Mouse (Mus musculus): ENCODE data around the gene Sult1a1. TPM values are rescaled to one million over a fixed set of nuclear protein-coding genes. Genes with fewer than 3 reads are reported as not detected.
"Not testable (repeated sequence)": the region's sequence is repeated elsewhere in the genome, so short reads cannot be mapped to it uniquely, and the experiment has no call there.

Sult1a1 gene
- polyA plus RNA-seq, 2 experiments, result 4.5 to 15.2 TPM

GRCm38 (mm10) chr7:126690737-126691136 lies 14.5 kb upstream of the Sult1a1 start:
- no peaks in the 10 kb centered on the region for H3K36me3 ChIP-seq (replicated peaks; ENCODE audit: control insufficient read depth, insufficient read depth, low read depth)
- H3K9me3 ChIP-seq (ENCODE audit: control insufficient read depth, low read length), result no peaks in the 10 kb centered on the region
- H3K4me1 ChIP-seq (replicated peaks; ENCODE audit: control insufficient read depth in 2 of 2, insufficient read depth in 2 of 2, low read length in 1 of 2), result peaks cover 4 to 5% of the 10 kb centered on the region in 2 experiments; a peak in 3 of 4 replicates
- H3K4me3 ChIP-seq (ENCODE audit: insufficient read depth in 1 of 2, low read depth in 2 of 2, low read length in 2 of 2), result no peak overlapping the region
- no peak overlapping the region for H3K4me2 ChIP-seq (ENCODE audit: low read depth)
- 67% methylated on average over 3 of the region's 3 CpGs for WGBS (ENCODE audit: insufficient replicate concordance)
- H3K27me3 ChIP-seq (ENCODE audit: control insufficient read depth, insufficient read depth, low read length), result no peaks in the 10 kb centered on the region
- H3K9ac ChIP-seq (replicated peaks), result no peak overlapping the region
- TF ChIP-seq EP300 (IDR thresholded peaks at IDR 0.05; ENCODE audit: low read depth) (no peak), CTCF (IDR thresholded peaks at IDR 0.05; ENCODE audit: low read depth) (no peak)
- ATAC-seq (ENCODE audit: insufficient read depth) (no peak), DNase-seq (ENCODE audit: low read depth in 3 of 3, low spot score in 3 of 3) (no peak)
- no peak overlapping the region for H3K27ac ChIP-seq

DNA sequence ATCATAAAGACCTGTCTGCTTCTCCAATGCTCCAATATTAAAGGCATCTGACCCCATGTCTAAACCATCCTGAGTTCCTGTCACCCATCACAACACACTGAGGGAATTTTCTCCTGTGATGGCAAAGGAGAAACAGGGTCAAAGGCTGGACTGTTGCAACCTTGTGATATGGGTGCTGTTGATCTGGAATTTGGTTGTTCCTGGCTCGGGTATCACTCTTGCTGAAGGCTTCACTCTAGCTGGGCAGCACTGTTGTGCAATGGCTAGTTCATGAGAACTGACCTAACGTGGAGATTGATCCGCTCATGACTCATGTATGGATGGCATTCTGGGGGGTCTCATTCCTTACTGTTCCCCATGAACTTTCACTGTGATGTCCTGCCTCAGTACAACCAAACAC lies 12.8 kb upstream of the Sult1a1 start:
- DNase-seq (ENCODE audit: low read depth in 3 of 3, low spot score in 3 of 3), result no peak
- H3K9ac ChIP-seq (replicated peaks), result no peak overlapping the region

DNA sequence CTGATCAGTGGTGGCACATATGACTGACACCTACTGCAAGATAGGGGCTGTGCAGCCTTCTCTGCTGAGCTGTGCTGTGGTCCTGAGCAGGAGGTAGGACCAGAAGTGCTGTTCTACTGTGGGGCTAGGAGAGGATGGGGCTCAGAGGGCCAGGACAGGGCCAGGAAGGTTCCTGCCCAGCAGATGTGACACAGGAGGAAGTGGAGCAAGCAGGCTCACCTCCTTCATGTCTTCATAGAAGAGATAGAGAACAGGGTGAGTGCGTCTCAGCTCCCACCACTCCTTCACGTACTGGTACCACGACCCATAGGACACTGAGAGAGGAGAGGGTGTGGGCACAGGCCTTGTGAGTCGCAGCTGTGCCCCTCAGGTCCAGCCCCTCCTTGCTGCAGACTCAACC lies 11.9 kb upstream of the Sult1a1 start:
- DNase-seq (ENCODE audit: low read depth in 3 of 3, low spot score in 3 of 3); H3K36me3 ChIP-seq (replicated peaks; ENCODE audit: control insufficient read depth, insufficient read depth, low read depth); H3K4me1 ChIP-seq (replicated peaks; ENCODE audit: control insufficient read depth in 2 of 2, insufficient read depth in 2 of 2, low read length in 1 of 2); H3K27ac ChIP-seq; H3K4me2 ChIP-seq (ENCODE audit: low read depth); H3K27me3 ChIP-seq (ENCODE audit: control insufficient read depth, insufficient read depth, low read length); H3K4me3 ChIP-seq (ENCODE audit: insufficient read depth in 1 of 2, low read depth in 2 of 2, low read length in 2 of 2); H3K9ac ChIP-seq (replicated peaks); H3K9me3 ChIP-seq (ENCODE audit: control insufficient read depth, low read length); ATAC-seq (ENCODE audit: insufficient read depth): not testable (repeated sequence)
- WGBS (ENCODE audit: insufficient replicate concordance), result 58% methylated on average over 4 of the region's 4 CpGs

More for the DNA sequence above, 12.8 kb upstream of the Sult1a1 start:
- H3K27ac ChIP-seq, result no peak overlapping the region
- no peaks in the 10 kb centered on the region; a peak in 1 of 4 replicates for H3K4me1 ChIP-seq (replicated peaks; ENCODE audit: control insufficient read depth in 2 of 2, insufficient read depth in 2 of 2, low read length in 1 of 2)
- WGBS (ENCODE audit: insufficient replicate concordance), result 62% methylated on average over 3 of the region's 3 CpGs
- ATAC-seq (ENCODE audit: insufficient read depth), result no peak
- no peaks in the 10 kb centered on the region for H3K9me3 ChIP-seq (ENCODE audit: control insufficient read depth, low read length)
- H3K4me3 ChIP-seq (ENCODE audit: insufficient read depth in 1 of 2, low read depth in 2 of 2, low read length in 2 of 2), result no peak overlapping the region
- H3K4me2 ChIP-seq (ENCODE audit: low read depth), result no peak overlapping the region
- H3K36me3 ChIP-seq (replicated peaks; ENCODE audit: control insufficient read depth, insufficient read depth, low read depth), result no peaks in the 10 kb centered on the region
- H3K27me3 ChIP-seq (ENCODE audit: control insufficient read depth, insufficient read depth, low read length), result no peaks in the 10 kb centered on the region
- TF ChIP-seq CTCF (IDR thresholded peaks at IDR 0.05; ENCODE audit: low read depth), result no peak
- no peak for TF ChIP-seq EP300 (IDR thresholded peaks at IDR 0.05; ENCODE audit: low read depth)

- Histone ChIP-seq H3K4me2 (ENCODE audit: low read depth) (no peak overlapping the region), H3K9ac (replicated peaks) (no peak overlapping the region), H3K27ac (no peak overlapping the region), H3K4me3 (ENCODE audit: insufficient read depth in 1 of 2, low read depth in 2 of 2, low read length in 2 of 2) (no peak overlapping the region), H3K4me1 (replicated peaks; ENCODE audit: control insufficient read depth in 2 of 2, insufficient read depth in 2 of 2, low read length in 1 of 2) (peaks cover 0 to 2% of the 10 kb centered on the region in 2 experiments; a peak in 1 of 4 replicates), H3K36me3 (replicated peaks; ENCODE audit: control insufficient read depth, insufficient read depth, low read depth) (no peaks in the 10 kb centered on the region), H3K27me3 (ENCODE audit: control insufficient read depth, insufficient read depth, low read length) (no peaks in the 10 kb centered on the region), H3K9me3 (ENCODE audit: control insufficient read depth, low read length) (no peaks in the 10 kb centered on the region)
- DNase-seq (ENCODE audit: low read depth in 3 of 3, low spot score in 3 of 3) (no peak), ATAC-seq (ENCODE audit: insufficient read depth) (no peak)
- 83% methylated on average over 5 of the region's 5 CpGs for WGBS (ENCODE audit: insufficient replicate concordance)
- no peak for TF ChIP-seq EP300 (IDR thresholded peaks at IDR 0.05; ENCODE audit: low read depth)
- TF ChIP-seq CTCF (IDR thresholded peaks at IDR 0.05; ENCODE audit: low read depth), result no peak
Measured at GRCm38 (mm10) chr7:126681221-126681620, 5.0 kb upstream of the Sult1a1 start.

- DNase-seq (ENCODE audit: low read depth in 3 of 3, low spot score in 3 of 3) (no peak), ATAC-seq (ENCODE audit: insufficient read depth) (no peak)
- no peak overlapping the region for H3K9ac ChIP-seq (replicated peaks)
- H3K27me3 ChIP-seq (ENCODE audit: control insufficient read depth, insufficient read depth, low read length), result no peaks in the 10 kb centered on the region
- peaks cover 0 to 2% of the 10 kb centered on the region in 2 experiments; a peak in 1 of 4 replicates for H3K4me1 ChIP-seq (replicated peaks; ENCODE audit: control insufficient read depth in 2 of 2, insufficient read depth in 2 of 2, low read length in 1 of 2)
- 69% methylated on average over 5 of the region's 5 CpGs for WGBS (ENCODE audit: insufficient replicate concordance)
- no peak overlapping the region for H3K4me2 ChIP-seq (ENCODE audit: low read depth)
- no peak overlapping the region for H3K4me3 ChIP-seq (ENCODE audit: insufficient read depth in 1 of 2, low read depth in 2 of 2, low read length in 2 of 2)
- H3K27ac ChIP-seq, result no peak overlapping the region
- H3K9me3 ChIP-seq (ENCODE audit: control insufficient read depth, low read length), result no peaks in the 10 kb centered on the region
- TF ChIP-seq EP300 (IDR thresholded peaks at IDR 0.05; ENCODE audit: low read depth), result no peak
- TF ChIP-seq CTCF (IDR thresholded peaks at IDR 0.05; ENCODE audit: low read depth), result no peak
- no peaks in the 10 kb centered on the region; the same call in 1 of the 2 replicates for H3K36me3 ChIP-seq (replicated peaks; ENCODE audit: control insufficient read depth, insufficient read depth, low read depth)
Measured at GRCm38 (mm10) chr7:126679683-126680082, 3.5 kb upstream of the Sult1a1 start.

All from liver, embryonic 14.5 days (tissue).